Mouse (Mus musculus): ENCODE measurements around the gene Chst14. TPM values are rescaled to one million over a fixed set of nuclear protein-coding genes. Genes with fewer than 3 reads are reported as not detected.

Chst14 gene
- total RNA-seq, 2 experiments from 2014 or later: 3.0 to 3.2 TPM

DNA sequence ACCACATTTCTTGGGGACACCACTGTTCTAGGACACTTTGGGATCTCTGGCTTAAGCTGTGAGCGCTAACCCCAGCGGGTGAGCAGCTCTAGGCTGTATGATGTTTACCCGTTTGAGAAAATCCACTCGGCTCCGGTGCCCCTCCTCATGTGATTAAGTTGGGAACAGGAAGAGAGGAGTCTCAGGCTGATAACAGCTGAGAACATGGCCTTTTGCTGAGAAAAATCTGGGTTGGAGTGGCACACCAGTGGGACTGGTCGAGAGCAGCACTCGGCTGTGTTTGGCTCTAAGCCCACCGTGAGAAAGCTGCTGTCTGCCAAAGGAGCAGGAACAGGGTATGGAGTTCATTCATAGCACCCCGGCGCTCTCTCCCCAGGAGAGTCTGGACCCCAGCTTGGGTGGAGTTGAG is 23.0 kb upstream of the Chst14 start:
- no peak for DNase-seq (ENCODE audit: extremely low spot score in 1 of 2, low spot score in 1 of 2)

DNA sequence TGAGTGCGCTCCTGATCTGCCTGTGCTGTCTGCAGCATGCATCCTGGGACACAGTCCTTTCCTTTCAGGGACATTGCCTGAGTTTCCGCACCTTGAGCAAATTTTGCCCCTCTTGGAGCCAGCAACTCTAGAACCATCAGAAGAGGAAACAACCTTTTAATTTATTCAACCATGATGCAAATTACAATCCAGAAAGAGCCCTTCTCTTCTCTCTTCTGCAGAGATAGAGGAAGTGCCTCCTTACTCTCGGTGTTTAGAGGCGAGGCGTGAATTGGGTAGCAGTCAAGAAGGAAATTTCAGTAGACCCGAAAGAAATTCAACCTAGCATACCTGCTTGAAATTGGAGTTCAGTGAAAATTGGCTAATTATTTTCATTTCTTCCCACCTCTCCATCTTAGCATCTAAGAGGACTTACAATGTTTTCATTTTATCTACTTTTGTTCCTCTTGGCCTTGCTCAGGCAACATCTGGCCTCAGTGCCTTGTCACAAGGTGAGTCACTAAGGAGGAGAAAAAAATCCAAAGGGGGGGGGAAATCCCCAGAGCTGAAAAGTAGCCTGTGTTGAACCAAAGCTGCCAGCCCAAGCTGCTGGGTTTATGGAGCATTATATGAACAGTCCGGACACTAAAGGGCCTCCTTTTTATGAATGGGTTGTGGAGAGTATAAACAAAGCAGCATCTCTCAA is 20.7 kb upstream of the Chst14 start:
- no peak for DNase-seq (ENCODE audit: extremely low spot score in 1 of 2, low spot score in 1 of 2)

DNA sequence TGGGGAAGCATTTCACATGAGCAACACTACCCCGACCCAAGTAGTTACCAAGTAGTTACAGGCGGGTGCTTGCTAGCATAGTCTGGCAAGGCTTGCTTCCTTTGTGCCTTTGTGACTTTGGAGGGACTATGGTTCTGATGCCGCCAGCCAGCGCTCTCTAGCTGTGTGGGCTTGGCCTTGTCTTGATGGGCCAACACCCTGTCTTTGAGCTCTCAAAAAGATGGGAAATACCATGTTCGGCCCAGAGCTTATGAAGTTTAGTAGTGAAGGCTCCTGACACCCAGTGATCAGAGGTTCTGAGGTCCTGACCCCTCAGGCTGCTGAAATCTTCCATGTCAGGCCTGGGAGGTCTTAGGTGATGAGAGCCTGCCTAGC is 20.2 kb upstream of the Chst14 start:
- DNase-seq (ENCODE audit: extremely low spot score in 1 of 2, low spot score in 1 of 2): no peak

- no peak for DNase-seq (ENCODE audit: extremely low spot score in 1 of 2, low spot score in 1 of 2)
Observed at GRCm38 (mm10) chr2:118907781-118908180, 18.5 kb upstream of the Chst14 start.

DNA sequence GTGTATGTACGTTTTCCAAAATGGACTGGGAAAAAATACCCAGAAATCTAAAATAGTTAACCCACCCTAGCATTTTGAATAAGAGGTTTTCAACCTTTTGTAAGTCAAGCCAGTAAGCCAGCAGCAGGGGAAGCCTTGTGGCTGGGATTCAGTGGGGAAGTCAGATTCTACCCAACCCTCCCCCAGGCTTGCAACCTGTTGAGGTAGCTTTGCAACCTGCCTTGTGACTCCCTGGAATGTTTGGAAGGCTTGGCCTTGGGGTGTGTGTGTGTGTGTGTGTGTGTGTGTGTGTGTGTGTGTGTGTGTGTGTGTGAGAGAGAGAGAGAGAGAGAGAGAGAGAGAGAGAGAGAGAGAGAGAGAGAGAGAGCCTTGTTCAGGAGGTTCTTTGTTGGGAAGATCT is 17.1 kb upstream of the Chst14 start:
- DNase-seq (ENCODE audit: extremely low spot score in 1 of 2, low spot score in 1 of 2): no peak

DNA sequence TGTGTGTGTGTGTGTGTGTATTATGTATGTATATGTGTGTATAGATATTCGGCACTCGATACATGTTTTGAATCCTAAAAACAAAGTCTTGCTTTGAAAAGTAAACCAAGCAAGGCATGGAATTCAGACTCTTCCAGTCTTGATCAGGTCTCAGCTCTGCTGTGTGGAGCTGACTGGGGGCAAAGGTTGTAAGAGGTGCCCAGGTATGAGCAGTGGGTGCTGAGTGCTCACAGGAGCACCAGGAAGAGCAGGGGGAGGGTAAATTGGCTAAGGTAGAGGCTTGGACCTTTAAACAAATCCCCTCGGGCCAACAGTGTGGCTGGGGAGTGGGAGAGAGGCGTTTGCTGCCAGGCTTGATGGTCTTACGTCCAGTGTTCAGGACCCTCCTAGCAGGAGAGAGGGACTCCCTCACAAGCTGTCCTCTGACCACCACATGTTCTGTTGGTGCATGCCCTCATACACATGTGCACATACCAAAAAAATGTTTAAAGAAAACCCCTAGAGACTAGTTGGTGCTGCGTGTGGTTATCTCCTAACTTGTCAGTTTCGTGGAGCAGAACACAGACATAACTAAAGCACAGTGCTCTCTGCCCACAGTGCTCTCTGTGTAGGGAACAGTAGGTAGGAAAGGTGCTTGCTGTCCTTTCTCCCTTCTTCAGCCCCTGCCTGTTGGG is 15.6 kb upstream of the Chst14 start:
- DNase-seq (ENCODE audit: extremely low spot score in 1 of 2, low spot score in 1 of 2): no peak

GRCm38 (mm10) chr2:118912706-118913105 is 13.6 kb upstream of the Chst14 start:
- no peak for DNase-seq (ENCODE audit: extremely low spot score in 1 of 2, low spot score in 1 of 2)

DNA sequence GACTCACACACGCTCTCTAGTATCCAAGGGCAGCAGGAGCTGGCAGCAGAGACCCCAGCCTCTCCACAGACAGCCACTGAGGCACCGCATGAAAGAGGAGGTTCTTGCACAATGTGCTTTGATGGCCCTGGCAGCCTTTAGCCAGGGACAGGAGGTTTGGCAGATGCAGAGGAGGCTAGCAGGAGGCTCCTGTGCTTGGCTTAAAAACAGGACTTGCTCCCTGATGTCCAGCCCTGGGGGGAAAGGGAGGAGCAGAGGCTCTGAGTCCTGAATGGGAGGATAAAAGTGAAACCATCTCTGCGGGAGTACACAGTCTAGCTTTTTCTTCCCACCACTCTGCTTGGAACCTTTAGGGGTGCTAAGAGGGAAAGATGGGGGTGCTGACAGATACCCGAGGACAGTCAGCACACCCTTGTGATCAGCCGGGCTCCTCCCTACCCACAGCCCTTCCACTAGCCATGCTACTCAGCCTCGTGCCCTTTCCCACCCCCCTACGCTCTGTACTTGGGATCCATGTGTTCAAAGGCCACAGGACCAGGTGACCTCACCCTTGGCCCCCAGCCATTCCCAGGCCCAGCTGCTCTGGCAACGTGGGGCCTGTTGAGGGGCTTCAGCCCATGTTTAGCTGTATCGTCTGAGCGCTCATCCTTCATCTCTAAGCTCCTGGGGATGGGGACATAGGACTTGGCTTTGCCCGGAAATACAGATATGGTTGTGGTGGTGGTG is 12.6 kb upstream of the Chst14 start:
- DNase-seq (ENCODE audit: extremely low spot score in 1 of 2, low spot score in 1 of 2): no peak

DNA sequence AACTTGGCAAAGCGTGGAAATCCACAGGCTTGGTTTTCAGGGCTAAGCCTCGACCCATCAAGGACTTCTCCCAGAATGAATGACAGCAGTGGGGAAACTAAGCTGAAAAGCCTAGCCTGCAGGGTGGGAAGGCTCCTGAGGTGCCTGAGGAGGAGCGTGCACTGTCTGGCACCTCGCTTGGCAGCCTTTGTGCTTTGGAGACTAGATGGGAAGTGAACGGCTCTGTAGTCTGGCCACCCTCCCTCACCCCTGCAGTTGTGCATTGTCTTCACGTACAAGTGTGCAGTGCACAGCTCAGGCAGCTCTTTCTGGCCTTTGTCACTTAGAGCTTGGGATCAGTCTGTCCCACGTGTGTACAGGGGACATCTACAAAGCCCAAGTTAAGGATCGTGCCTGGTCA is 11.6 kb upstream of the Chst14 start:
- DNase-seq (ENCODE audit: extremely low spot score in 1 of 2, low spot score in 1 of 2): no peak

GRCm38 (mm10) chr2:118916436-118916835 is 9.9 kb upstream of the Chst14 start:
- DNase-seq (ENCODE audit: extremely low spot score in 1 of 2, low spot score in 1 of 2): no peak

DNA sequence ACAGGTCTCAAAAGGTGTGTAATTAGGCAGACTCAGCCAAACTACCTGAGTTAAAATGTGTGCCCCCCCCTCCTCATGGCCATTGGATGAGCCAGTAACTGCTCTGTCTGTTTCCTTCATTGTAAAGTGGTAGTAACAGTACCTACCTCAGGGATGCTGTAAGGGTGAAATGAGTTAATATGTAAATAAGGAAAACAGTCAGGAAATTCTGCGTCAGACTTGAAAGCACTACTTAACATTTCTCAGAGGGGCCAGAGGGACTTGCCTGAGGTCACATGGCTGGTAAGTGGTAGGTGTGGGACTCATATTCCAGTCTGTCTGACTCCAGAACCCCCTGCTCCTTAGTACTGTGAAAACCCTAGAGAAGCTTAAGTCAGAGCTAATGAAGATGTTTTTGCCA is 7.8 kb upstream of the Chst14 start:
- no peak for DNase-seq (ENCODE audit: extremely low spot score in 1 of 2, low spot score in 1 of 2)

GRCm38 (mm10) chr2:118920428-118920827 is 5.9 kb upstream of the Chst14 start:
- no peak for DNase-seq (ENCODE audit: extremely low spot score in 1 of 2, low spot score in 1 of 2)

DNA sequence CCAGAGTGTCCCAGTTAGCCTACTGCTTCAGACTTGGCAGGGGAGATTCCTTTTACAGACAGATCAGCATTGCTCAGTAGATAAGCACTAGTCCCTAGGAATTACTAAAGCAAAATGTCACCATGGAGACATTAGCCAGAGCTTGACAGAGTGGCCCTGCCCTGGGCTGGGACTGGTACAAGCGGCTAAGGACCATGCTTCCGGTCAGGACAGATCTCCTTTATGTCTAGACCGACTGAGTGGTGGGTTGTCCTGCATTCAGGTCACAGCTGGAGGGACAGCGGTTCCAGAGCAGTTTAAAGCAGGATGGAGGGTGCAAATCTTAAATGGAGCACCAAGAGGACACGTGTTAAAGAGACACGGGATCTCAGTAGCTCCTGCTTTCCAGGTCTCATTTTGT is 344 bp upstream of the Chst14 start:
- no peak for DNase-seq (ENCODE audit: extremely low spot score in 1 of 2, low spot score in 1 of 2)

DNA sequence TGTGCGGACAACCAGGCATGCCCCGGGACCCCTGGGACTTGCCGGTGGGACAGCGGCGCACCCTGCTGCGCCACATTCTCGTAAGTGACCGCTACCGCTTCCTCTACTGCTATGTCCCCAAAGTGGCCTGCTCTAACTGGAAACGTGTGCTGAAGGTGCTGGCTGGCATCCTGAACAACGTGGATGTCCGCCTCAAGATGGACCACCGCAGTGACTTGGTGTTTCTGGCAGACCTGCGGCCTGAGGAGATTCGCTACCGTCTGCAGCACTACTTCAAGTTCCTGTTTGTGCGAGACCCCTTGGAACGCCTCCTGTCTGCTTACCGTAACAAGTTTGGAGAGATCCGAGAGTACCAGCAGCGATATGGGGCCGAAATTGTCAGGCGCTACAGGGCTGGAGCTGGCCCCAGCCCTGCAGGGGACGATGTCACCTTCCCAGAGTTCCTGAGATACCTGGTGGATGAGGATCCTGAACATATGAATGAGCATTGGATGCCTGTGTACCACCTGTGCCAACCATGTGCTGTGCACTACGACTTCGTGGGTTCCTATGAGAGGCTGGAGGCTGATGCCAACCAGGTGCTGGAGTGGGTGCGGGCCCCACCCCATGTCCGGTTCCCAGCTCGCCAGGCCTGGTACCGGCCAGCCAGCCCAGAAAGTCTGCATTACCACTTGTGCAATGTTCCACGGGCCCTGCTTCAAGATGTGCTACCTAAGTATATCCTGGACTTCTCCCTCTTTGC is 873 bp downstream of the Chst14 start:
- no peak for DNase-seq (ENCODE audit: extremely low spot score in 1 of 2, low spot score in 1 of 2)

GRCm38 (mm10) chr2:118941341-118941740 is 15.0 kb downstream of the Chst14 start:
- DNase-seq (ENCODE audit: extremely low spot score in 1 of 2, low spot score in 1 of 2): no peak

DNA sequence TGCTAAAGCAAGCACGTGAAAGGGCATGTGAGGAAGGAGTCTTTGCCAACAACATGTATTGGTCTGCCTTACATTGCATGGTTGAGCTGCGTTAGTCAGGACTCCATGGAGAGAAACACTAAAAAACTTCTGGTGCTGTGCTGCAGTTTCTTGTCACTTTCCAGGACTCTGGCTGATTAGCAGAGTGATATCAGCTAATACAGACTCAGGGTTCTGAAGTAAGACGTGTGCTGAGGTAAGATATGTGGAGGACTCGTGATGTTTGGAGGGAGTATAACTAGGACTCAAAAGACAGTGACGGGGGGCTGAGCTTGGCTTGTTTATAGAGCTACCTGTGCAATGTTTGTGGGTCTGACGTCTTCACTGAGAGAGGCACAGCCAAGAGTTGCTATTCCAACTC is 16.9 kb downstream of the Chst14 start:
- DNase-seq (ENCODE audit: extremely low spot score in 1 of 2, low spot score in 1 of 2): no peak

DNA sequence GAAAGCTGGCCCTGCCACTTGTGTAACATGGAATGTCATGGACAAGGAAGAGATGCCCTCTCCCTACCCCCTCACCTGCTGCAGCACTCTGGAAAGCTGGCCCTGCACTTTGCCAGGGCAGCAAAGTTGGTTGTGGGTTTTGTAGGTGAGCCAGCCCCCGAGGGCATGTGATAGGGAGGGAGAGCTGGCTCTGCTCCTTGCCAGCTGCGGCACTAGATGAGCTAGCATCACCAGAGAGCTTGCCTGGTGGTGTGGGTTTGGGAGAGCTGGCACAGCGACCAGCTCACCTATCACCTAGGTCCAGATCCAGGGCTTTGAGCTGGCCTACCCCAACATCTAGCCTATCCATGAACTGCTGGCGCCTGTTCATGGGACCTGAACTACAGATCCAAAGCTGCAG is 22.5 kb downstream of the Chst14 start:
- DNase-seq (ENCODE audit: extremely low spot score in 1 of 2, low spot score in 1 of 2): no peak

DNA sequence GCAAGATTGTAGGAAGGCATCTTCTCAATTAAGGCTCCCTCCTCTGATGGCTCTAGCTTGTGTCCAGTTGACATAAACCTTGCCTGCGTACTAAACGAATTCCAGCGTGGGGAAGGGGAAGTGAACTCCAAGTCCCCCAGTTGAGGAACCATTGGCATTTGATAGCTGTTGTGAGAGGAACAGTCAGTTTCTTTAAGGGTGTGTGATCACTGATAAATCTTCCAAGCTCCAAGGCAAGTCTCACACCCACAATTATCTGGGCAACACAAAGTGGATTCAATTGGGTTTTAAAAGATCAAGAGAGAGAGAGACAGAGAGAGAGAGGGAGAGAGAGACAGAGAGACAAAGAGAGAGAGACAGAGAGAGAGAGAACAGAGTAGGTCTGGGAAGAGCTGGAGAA is 23.4 kb downstream of the Chst14 start:
- no peak for DNase-seq (ENCODE audit: extremely low spot score in 1 of 2, low spot score in 1 of 2)

- DNase-seq (ENCODE audit: extremely low spot score in 1 of 2, low spot score in 1 of 2): no peak
Observed at GRCm38 (mm10) chr2:118956497-118956896, 30.2 kb downstream of the Chst14 start.

DNA sequence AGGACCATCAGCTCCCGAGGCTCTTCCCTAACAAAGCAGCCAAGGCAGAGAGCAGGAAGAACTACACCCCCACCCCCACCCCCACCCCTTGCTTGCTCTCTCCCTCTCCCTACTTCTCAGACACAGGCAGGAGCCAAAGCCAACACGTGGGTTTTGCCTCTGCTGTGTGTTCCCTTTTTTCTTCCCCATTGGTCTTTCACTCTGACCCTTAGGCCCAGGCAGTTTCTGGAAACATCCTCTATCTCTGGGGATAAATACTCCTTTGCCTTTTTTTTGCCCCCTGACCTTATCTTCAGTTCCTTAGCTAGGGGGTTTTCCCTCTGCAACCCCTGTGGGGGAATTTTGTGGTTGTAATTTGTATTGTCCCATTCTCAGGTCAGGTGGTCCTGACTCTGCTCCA is 33.3 kb downstream of the Chst14 start:
- DNase-seq (ENCODE audit: extremely low spot score in 1 of 2, low spot score in 1 of 2): no peak

DNA sequence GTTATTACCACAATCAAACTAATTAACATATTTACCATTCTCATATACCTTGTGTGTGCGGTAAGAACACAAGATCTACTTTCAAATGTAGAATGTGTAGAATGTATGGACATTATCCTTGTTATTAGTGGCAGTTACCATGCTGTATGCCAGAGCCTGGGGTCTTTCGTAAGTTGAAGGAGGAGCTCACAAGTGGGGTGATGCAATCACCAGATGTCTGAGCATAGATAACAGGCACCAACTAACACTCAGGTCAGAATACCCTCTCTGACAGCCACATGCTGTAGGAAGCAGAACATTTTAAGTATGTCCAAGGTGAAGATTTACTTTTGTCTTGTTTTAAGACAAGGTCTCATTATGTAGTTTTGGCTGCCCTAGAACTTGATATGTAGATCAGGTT is 34.1 kb downstream of the Chst14 start:
- no peak for DNase-seq (ENCODE audit: extremely low spot score in 1 of 2, low spot score in 1 of 2)
